Mouse (Mus musculus): ENCODE data around the gene D130040H23Rik. TPM values are rescaled to one million over a fixed set of nuclear protein-coding genes. Genes with fewer than 3 reads are reported as not detected.
"Not testable (repeated sequence)": the region's sequence is repeated elsewhere in the genome, so short reads cannot be mapped to it uniquely, and the experiment has no call there.

Gene D130040H23Rik
- polyA plus RNA-seq, 1 experiment from 2014 or later: 1.4 TPM

- ATAC-seq: peak; percentile 66
- Histone ChIP-seq H3K36me3 (ENCODE audit: control insufficient read depth, insufficient read depth) (no peaks in the 10 kb centered on the region), H3K9me3 (ENCODE audit: control insufficient read depth) (no peaks in the 10 kb centered on the region), H3K27me3 (replicated peaks; ENCODE audit: control insufficient read depth, insufficient read depth, low read length) (no peaks in the 10 kb centered on the region), H3K9ac (ENCODE audit: low read depth, low read length) (0 out of 2 replicates have a peak overlapping the region, but pooled peaks have one; percentile 26), H3K4me2 (replicated peaks; ENCODE audit: low read depth) (peak overlapping the region; percentile 74), H3K27ac (ENCODE audit: low read depth, low read length) (no peak overlapping the region), H3K4me3 (ENCODE audit: low read depth, low read length) (peak overlapping the region; percentile 30), H3K4me1 (replicated peaks; ENCODE audit: control insufficient read depth, insufficient read depth, low read length) (no peaks in the 10 kb centered on the region)
- WGBS: 15% methylated on average over 24 of the region's 24 CpGs
- TF ChIP-seq CTCF (IDR thresholded peaks at IDR 0.05; ENCODE audit: low read depth): peak; percentile 89
Measured at GRCm38 (mm10) chr8:69328301-69329288, 57.7 kb downstream of the D130040H23Rik start.

- ATAC-seq: not testable (repeated sequence)
Measured at GRCm38 (mm10) chr8:69329289-69329688, 58.4 kb downstream of the D130040H23Rik start.

More at GRCm38 (mm10) chr8:69329289-69329688, 58.4 kb downstream of the D130040H23Rik start:
- whole genome bisulfite sequencing: 61% methylated on average over 6 of the region's 6 CpGs
- H3K9ac ChIP-seq (ENCODE audit: low read depth, low read length): 0 out of 2 replicates have a peak overlapping the region, but pooled peaks have one; percentile 26
- not testable (repeated sequence) for H3K27me3 ChIP-seq (replicated peaks; ENCODE audit: control insufficient read depth, insufficient read depth, low read length); H3K27ac ChIP-seq (ENCODE audit: low read depth, low read length); H3K4me1 ChIP-seq (replicated peaks; ENCODE audit: control insufficient read depth, insufficient read depth, low read length); H3K36me3 ChIP-seq (ENCODE audit: control insufficient read depth, insufficient read depth); H3K9me3 ChIP-seq (ENCODE audit: control insufficient read depth)
- H3K4me2 ChIP-seq (replicated peaks; ENCODE audit: low read depth): peak overlapping the region; percentile 74
- peak overlapping the region; percentile 30 for H3K4me3 ChIP-seq (ENCODE audit: low read depth, low read length)

Other genes with a start within 250 kb of the D130040H23Rik start
- gene Zfp930, start 62.0 kb upstream of the D130040H23Rik start, polyA plus RNA-seq (2015; fragmentation: Nextera tagmentation; extraction: Ambion mirVana): 6.0 and 6.1 TPM in 2 replicates
- gene Gm9495, start 182.5 kb downstream of the D130040H23Rik start, polyA plus RNA-seq (2015; fragmentation: Nextera tagmentation; extraction: Ambion mirVana): not detected in 2 replicates

Data from intestine, postnatal 0 days (tissue).